Mouse (Mus musculus): ENCODE results near the gene Rab5if.
A peak's percentile ranks its signal among the peaks of the same experiment; 100 is the strongest.
"Not testable (repeated sequence)": the region's sequence is repeated elsewhere in the genome, so short reads cannot be mapped to it uniquely, and the experiment has no call there.

The Rab5if gene

GRCm38 (mm10) chr2:156887017-156887416, 24.1 kb downstream of the Rab5if start, which contains the start of gene Sla2:
Gene Sla2, minus strand, starts transcription at chr2:156887192.
- DNase-seq (ENCODE audit: low spot score): no peak

DNA sequence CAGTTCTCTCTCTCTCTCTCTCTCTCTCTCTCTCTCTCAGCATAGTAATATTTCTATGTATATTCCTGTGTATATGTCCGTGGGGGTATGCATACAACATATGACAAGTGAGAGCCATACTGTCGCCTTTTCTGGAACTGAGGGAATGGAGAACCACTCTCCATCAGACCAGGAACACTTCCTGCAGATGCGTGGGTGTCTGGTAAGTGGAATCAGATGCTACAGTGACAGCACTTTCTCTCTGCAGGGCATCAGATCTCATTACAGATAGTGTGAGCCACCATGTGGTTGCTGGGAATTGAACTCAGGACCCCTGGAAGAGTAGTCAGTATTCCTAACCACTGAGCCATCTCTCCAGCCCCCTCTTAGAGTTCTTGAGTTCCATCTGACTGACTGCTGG, 25.6 kb downstream of the Rab5if start:
- no peak for DNase-seq (ENCODE audit: low spot score)

DNA sequence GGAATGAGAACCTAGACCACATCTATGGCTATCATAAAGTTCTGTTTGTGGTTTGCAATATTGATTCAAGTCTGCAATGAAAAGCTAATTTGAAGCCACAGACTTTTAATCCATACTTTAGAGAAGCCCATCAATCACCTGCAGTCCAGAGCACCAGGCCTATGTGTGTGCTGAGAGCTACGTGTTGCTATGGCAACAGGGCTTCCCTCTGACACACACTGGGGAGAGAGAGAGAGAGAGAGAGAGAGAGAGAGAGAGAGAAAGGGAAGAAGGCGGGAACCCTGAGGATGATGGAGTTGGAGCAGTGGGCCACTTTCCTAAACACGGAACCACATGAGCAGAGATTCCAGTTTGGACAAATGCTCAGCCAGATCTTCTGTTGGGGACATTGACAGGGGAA, 29.3 kb downstream of the Rab5if start:
- no peak for DNase-seq (ENCODE audit: low spot score)

DNA sequence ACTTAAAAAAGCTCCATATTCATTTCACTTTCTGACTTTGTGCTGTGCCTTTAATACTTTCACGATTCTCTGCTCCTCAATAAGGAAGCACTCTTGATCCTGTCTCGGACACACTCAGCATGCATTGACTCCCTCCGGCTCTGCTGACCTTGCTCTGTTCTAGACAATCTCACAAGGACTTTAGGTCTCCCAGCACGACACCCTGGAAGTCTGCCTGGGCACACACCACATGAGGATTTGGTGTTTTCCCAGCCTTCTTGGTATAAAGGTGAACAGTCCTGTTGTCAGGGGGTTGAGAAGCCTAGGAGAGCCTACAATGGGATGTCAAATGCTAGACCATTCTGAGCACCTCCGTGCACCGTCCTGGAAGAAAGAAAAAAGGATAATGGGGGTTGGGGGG, 29.9 kb downstream of the Rab5if start:
- DNase-seq (ENCODE audit: low spot score): no peak

GRCm38 (mm10) chr2:156894496-156895265, 31.8 kb downstream of the Rab5if start:
- DNase-seq (ENCODE audit: low spot score): no peak

GRCm38 (mm10) chr2:156896384-156896914, 33.5 kb downstream of the Rab5if start:
- no peak for DNase-seq (ENCODE audit: low spot score)

DNA sequence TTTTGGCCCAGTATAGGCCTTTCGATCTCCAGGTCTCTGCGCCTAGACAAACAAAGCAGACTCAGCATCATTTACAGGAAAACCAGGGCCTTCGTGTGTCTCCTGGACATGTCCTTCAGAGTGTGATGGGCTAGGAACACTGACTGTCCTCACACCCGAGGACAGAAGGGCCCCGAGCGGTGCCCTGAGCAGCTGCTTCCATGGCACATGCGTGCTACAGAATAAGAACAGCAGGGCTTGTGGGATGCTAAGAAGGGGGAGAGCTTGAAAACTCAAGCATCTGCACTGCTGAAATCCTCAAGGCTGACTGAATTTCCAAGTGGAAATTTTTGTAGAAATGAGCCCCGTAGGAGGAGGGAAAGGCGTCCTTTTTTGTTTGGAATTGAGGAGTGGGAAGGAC, 34.1 kb downstream of the Rab5if start:
- no peak for DNase-seq (ENCODE audit: low spot score)

- no peak for DNase-seq (ENCODE audit: low spot score)
Measured at GRCm38 (mm10) chr2:156898374-156898773, 35.4 kb downstream of the Rab5if start.

- DNase-seq (ENCODE audit: low spot score): no peak
Measured at GRCm38 (mm10) chr2:156899184-156899583, 36.3 kb downstream of the Rab5if start.

GRCm38 (mm10) chr2:156901344-156901743, 38.4 kb downstream of the Rab5if start:
- no peak for DNase-seq (ENCODE audit: low spot score)

DNA sequence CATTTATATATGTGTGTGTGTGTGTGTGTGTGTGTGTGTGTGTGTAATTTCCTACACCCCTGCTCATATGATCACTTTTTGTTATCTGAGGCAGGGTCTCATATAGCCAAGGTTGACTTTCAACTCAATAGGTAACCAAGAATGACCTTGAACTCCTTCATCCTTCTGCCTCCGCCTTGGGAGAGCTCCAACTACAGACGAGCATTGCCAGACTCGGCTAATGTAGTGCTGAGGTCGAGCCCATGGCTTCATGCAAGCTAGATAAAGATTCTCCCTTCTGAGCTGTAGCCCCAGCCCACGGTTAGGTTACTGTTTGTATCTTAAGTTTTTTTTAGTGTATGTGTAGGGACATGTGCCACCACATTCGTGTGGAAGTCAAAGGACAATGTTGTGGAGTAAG, 39.0 kb downstream of the Rab5if start:
- DNase-seq (ENCODE audit: low spot score): no peak

- not testable (repeated sequence) for DNase-seq (ENCODE audit: low spot score)
Measured at GRCm38 (mm10) chr2:156902411-156902810, 39.5 kb downstream of the Rab5if start.

DNA sequence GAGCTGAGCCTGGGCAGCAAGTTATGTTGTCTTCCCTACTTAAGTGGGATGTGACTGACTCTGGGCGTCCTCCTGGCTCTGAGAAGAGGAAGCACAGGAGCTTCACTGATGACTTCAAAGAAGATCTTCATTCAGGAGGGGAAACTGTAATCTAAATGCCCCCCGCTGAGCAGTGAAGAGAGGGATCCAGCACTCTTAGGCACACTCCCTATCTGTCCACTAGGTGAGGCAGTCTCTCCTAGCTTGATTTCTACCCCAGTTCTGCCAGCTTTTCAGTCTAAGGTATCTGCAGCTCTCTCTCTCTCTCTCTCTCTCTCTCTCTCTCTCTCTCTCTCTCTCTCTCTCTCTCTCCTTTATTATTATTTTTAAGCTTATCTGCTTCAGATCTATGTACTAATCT, 40.4 kb downstream of the Rab5if start:
- DNase-seq (ENCODE audit: low spot score): no peak

- peak; percentile 21 for DNase-seq (ENCODE audit: low spot score)
Measured at GRCm38 (mm10) chr2:156904976-156905717, 42.2 kb downstream of the Rab5if start.

GRCm38 (mm10) chr2:156905931-156906330, 43.0 kb downstream of the Rab5if start:
- not testable (repeated sequence) for DNase-seq (ENCODE audit: low spot score)

DNA sequence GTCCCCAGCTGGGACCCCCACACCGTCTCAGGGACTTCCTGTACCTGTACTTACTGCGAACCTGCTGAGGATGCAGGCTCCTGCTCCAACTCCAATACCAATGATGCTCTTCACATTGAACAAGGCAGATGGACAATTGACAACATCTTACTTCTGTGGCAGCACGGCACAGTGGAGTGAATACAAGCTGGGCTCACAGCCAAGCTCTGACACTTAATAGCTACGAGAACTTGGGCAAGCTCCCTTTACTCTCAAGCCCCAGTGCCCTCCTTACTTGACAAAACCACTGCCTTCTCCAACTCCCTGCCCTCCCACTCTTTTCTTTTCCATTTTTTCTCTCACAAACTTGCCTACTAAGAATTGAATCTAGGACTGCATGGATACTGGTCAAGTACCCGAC, 50.3 kb downstream of the Rab5if start:
- no peak for DNase-seq (ENCODE audit: low spot score)

GRCm38 (mm10) chr2:156915559-156915958, 52.6 kb downstream of the Rab5if start:
- no peak for DNase-seq (ENCODE audit: low spot score)

- no peak for DNase-seq (ENCODE audit: low spot score)
Measured at GRCm38 (mm10) chr2:156916419-156917125, 53.6 kb downstream of the Rab5if start.

- DNase-seq (ENCODE audit: low spot score): no peak
Measured at GRCm38 (mm10) chr2:156918562-156918961, 55.6 kb downstream of the Rab5if start.

GRCm38 (mm10) chr2:156919191-156919590, 56.3 kb downstream of the Rab5if start:
- DNase-seq (ENCODE audit: low spot score): not testable (repeated sequence)

GRCm38 (mm10) chr2:156919796-156920195, 56.9 kb downstream of the Rab5if start:
- no peak for DNase-seq (ENCODE audit: low spot score)

DNA sequence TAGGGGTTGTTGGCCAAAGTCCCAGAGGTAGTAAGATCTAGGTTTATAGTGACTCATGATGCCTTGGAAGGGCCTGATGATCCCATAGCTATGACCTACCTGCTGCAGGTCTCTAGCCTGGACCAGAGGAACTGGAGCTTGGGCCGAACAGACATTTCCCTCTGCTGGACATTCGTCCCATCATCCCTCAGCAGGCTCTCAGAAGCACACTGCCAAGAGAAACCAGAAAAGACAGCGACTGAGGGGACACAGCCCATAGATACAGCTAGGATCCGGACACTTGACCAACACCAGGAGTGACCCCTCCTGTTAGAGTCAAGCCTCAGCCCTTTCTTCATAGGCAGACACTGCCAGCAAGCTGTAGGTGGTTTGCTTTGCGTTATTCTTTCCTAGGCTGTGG, 60.1 kb downstream of the Rab5if start:
- DNase-seq (ENCODE audit: low spot score): no peak
